ENCODE assay signal across 24 mouse cellular contexts in the genomic region with DNA sequence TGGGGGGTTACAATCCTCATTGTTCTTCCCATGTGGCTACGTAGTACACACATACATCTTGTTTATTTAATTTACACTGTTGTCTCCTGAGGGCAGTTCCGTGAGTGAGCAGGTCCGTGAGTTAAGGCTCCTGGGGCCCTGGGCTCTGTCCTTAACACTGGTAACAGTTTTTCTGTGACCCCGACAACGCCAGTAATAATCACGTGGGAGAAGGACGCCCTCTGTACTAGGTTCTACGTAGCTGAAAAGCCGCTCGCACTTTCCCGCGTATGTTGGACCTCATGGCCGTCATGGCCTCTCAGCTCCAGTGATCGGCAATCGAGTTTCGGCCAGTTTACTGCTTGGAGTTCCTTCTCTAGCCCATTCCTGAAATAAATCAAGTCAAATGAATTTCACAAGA. TPM values are rescaled to one million over a fixed set of nuclear protein-coding genes. Genes with fewer than 3 reads are reported as not detected.
DNase-seq lines count a peak whose midpoint lies in the region; ATAC-seq and TF ChIP-seq lines count a peak whose summit lies in the region.
"Had no signal": no experiment of that assay in that cellular context is flagged by ENCODE, and none has a peak within 500 bp of the region (broad histone marks: within the 10 kb centered on the region; RNA-seq: fewer than 3 reads in every experiment).

No protein-coding gene starts in this region.

- no peaks in the 10 kb centered on the region for H3K27me3 ChIP-seq in kidney, embryonic 16.5 days (ENCODE audit: insufficient read depth, low read length)
- H3K27me3 ChIP-seq in embryonic facial prominence, embryonic 13.5 days, result no peaks in the 10 kb centered on the region
- H3K27me3 ChIP-seq in stomach, postnatal 0 days (ENCODE audit: control insufficient read depth, insufficient read depth, low read length), result no peaks in the 10 kb centered on the region
- H3K27me3 ChIP-seq: Patski had no signal

- TF ChIP-seq EP300 in stomach, postnatal 0 days (optimal IDR thresholded peaks at IDR 0.05), result no peak

- peak overlapping the region; percentile 13 for H3K4me2 ChIP-seq in kidney, embryonic 16.5 days (replicated peaks; ENCODE audit: low read depth, low read length)
- H3K4me2 ChIP-seq in embryonic facial prominence, embryonic 13.5 days, result 0 out of 2 replicates have a peak overlapping the region, but pooled peaks have one; percentile 9
- H3K4me2 ChIP-seq in stomach, postnatal 0 days (replicated peaks; ENCODE audit: low read depth), result no peak overlapping the region
- H3K4me2 ChIP-seq: forebrain, embryonic 12.5 days; heart, embryonic 15.5 days; liver, embryonic 13.5 days had no signal

- H3K27ac ChIP-seq in kidney, embryonic 16.5 days (ENCODE audit: low read length), result no peak overlapping the region
- H3K27ac ChIP-seq in embryonic facial prominence, embryonic 13.5 days, result 0 out of 2 replicates have a peak overlapping the region, but pooled peaks have one; percentile 12
- H3K27ac ChIP-seq in stomach, postnatal 0 days (replicated peaks), result peak overlapping the region; percentile 69
- H3K27ac ChIP-seq: forebrain, embryonic 12.5 days; heart, embryonic 15.5 days; liver, embryonic 13.5 days had no signal

- 44% methylated on average over 16 of the region's 16 CpGs for WGBS in kidney, embryonic 16.5 days
- 46% methylated on average over 16 of the region's 16 CpGs for WGBS in embryonic facial prominence, embryonic 13.5 days
- 54% methylated on average over 16 of the region's 16 CpGs for WGBS in stomach, postnatal 0 days

- H3K9me3 ChIP-seq in kidney, embryonic 16.5 days (ENCODE audit: low read length), result no peaks in the 10 kb centered on the region
- peaks cover 5% of the 10 kb centered on the region; the same call in 1 of the 2 replicates for H3K9me3 ChIP-seq in embryonic facial prominence, embryonic 13.5 days
- no peaks in the 10 kb centered on the region for H3K9me3 ChIP-seq in stomach, postnatal 0 days (ENCODE audit: control insufficient read depth, low read length)
- H3K9me3 ChIP-seq: forebrain, embryonic 12.5 days; heart, embryonic 15.5 days; liver, embryonic 13.5 days; megakaryocyte, embryonic 14.5 days had no signal

- no peaks in the 10 kb centered on the region for H3K4me1 ChIP-seq in kidney, embryonic 16.5 days (ENCODE audit: insufficient read depth, low read length)
- H3K4me1 ChIP-seq in embryonic facial prominence, embryonic 13.5 days, result no peaks in the 10 kb centered on the region; the same call in 1 of the 2 replicates
- H3K4me1 ChIP-seq in stomach, postnatal 0 days (replicated peaks; ENCODE audit: control insufficient read depth, insufficient read depth), result no peaks in the 10 kb centered on the region
- H3K4me1 ChIP-seq: forebrain, embryonic 12.5 days; heart, embryonic 15.5 days; liver, embryonic 13.5 days; megakaryocyte, embryonic 14.5 days had no signal

- ATAC-seq in kidney, embryonic 16.5 days (ENCODE audit: low FRiP score, low TSS enrichment), result no peak
- no peak for ATAC-seq in embryonic facial prominence, embryonic 13.5 days (ENCODE audit: insufficient number of reproducible peaks, insufficient read depth, low FRiP score, low TSS enrichment, low read depth)
- no peak; the same call in 1 of the 2 replicates for ATAC-seq in stomach, postnatal 0 days (ENCODE audit: low FRiP score, low TSS enrichment)
- ATAC-seq: activated CD4-positive, CD25-positive, alpha-beta regulatory T cell, adult 4 months; Patski had no signal

- no peak for DNase-seq in kidney, adult 8-10 months
- DNase-seq in NIH3T3 (ENCODE audit: low read depth), result peak; percentile 22
- no peak for DNase-seq in stomach, postnatal 0 days (ENCODE audit: low spot score)
- DNase-seq in cerebellum, adult 9-11 months, result no peak
- no peak for DNase-seq in yolk sac, embryonic 10.5 days (ENCODE audit: low spot score)
- no peak for DNase-seq in layer of hippocampus, adult 9-10 months (ENCODE audit: low spot score)
- DNase-seq: adrenal gland, adult 8-10 months; cerebellum, adult 18-20 months; cerebellum, postnatal 25 days; gastrocnemius, postnatal 36 days; heart, postnatal 36 days; kidney, postnatal 10 days; liver, embryonic 13.5 days; lung, adult 2 months; midbrain, embryonic 14.5 days; right cerebral cortex, postnatal 14 days had no signal

- no peak for TF ChIP-seq CTCF in stomach, postnatal 0 days (IDR thresholded peaks at IDR 0.05; ENCODE audit: low read depth)

- H3K4me3 ChIP-seq in kidney, embryonic 16.5 days (ENCODE audit: low read length), result no peak overlapping the region
- H3K4me3 ChIP-seq in embryonic facial prominence, embryonic 13.5 days, result no peak overlapping the region
- H3K4me3 ChIP-seq in stomach, postnatal 0 days (ENCODE audit: low read depth, low read length), result no peak overlapping the region
- H3K4me3 ChIP-seq: erythroblast, embryonic 14.5 days; forebrain, embryonic 12.5 days; heart, embryonic 15.5 days; liver, embryonic 13.5 days; megakaryocyte, embryonic 14.5 days had no signal

- no peaks in the 10 kb centered on the region for H3K36me3 ChIP-seq in kidney, embryonic 16.5 days (ENCODE audit: insufficient read depth, low read length)
- H3K36me3 ChIP-seq in embryonic facial prominence, embryonic 13.5 days, result no peaks in the 10 kb centered on the region
- H3K36me3 ChIP-seq in stomach, postnatal 0 days (ENCODE audit: control insufficient read depth, insufficient read depth, low read length), result no peaks in the 10 kb centered on the region
- H3K36me3 ChIP-seq: forebrain, embryonic 12.5 days; heart, embryonic 15.5 days; liver, embryonic 13.5 days had no signal

- no peak overlapping the region for H3K9ac ChIP-seq in kidney, embryonic 16.5 days (replicated peaks; ENCODE audit: low read length)
- no peak overlapping the region for H3K9ac ChIP-seq in embryonic facial prominence, embryonic 13.5 days
- no peak overlapping the region for H3K9ac ChIP-seq in stomach, postnatal 0 days (ENCODE audit: low read length)
- H3K9ac ChIP-seq: forebrain, embryonic 12.5 days; heart, embryonic 15.5 days; liver, embryonic 13.5 days had no signal

RNA-seq across cellular contexts. Expression of gene Tcf7l1, which starts 6.4 kb away (rescaled TPM):
- 31.5 and 35.6 TPM in 2 replicates for polyA plus RNA-seq in kidney, embryonic 16.5 days (2015; fragmentation: Nextera tagmentation; extraction: Ambion mirVana)
- 59.2 and 63.7 TPM in 2 replicates for polyA plus RNA-seq in embryonic facial prominence, embryonic 13.5 days (2015; fragmentation: Nextera tagmentation; extraction: Ambion mirVana)
- 11.1 and 12.2 TPM in 2 replicates for polyA plus RNA-seq in stomach, postnatal 0 days (2015; fragmentation: Nextera tagmentation; extraction: Ambion mirVana)
